Mouse (Mus musculus) kidney, postnatal 36 days (tissue): ENCODE data around the gene Pros1.
A peak's percentile ranks its signal among the peaks of the same experiment; 100 is the strongest.

Source experiments
- DNase-seq, 2 experiments: peaks; one replicate each; pipeline ENCODE4 v3.0.0; 2021 to 2022; ENCODE audit warnings: mixed read lengths in 2 of 2

Gene Pros1

GRCm38 (mm10) chr16:62861455-62861854, 7.3 kb downstream of the Pros1 start:
- DNase-seq = no peak

DNA sequence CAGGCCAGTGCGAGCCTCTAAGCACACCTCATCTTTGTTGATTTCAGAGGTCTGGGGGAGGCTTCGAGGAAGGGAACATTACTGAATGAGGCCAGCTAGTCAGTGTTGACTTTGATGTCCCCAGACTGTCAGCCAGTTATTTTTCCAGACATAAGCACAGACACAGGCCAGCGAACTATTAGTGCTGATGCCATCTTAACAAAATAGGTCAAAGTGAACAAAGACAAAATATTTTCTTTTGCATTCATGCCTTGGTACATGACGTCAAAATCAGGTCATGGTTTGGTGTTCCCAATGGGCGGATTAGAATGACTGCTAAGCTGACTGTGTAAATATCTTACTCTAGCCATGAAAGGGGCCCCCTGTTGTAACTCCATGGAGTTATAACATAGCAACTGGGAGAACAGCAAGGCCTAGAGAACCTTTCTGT, 18.6 kb downstream of the Pros1 start:
- no peak for DNase-seq

- DNase-seq = no peak
Measured at GRCm38 (mm10) chr16:62873180-62873579, 19.1 kb downstream of the Pros1 start.

GRCm38 (mm10) chr16:62874065-62874464, 20.0 kb downstream of the Pros1 start:
- DNase-seq = no peak

DNA sequence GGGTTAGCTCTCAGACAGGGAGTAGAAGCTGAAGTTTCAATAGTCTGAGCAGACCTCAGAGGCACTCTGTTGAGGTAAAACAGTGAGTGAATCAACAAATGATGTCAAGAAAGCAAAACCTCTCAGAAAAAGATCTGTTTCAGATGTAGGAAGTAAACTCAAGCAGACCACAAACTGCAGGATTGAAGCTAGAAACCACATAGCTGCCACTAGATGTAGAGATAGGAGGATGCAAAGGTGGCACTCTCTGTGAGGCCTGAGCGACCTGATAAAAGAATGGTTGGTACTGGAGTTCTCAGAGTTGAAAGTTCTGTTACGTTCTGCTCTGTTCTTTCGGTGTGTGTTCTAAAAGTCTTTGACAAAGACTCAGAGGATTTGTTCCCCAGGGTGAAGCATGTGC, 41.7 kb downstream of the Pros1 start:
- DNase-seq = no peak

DNA sequence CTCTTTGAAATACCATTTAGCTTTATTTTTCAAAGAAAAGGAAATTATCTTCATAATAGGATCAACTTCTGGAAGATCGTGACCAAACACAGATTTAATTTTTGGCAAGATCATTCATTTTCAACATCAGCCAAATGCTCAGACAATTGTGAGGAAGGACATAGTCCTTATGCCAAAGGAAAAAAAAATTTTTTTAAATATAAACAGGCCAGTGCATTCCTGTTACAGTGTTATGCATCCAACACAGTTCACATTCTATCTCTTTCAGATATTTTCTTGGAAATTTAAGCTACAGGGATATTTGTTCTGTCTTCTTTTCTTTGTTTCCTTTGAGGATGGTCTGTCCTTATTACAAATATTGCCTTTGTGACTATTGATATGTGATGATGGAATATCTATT, 57.3 kb downstream of the Pros1 start:
- no peak for DNase-seq

DNA sequence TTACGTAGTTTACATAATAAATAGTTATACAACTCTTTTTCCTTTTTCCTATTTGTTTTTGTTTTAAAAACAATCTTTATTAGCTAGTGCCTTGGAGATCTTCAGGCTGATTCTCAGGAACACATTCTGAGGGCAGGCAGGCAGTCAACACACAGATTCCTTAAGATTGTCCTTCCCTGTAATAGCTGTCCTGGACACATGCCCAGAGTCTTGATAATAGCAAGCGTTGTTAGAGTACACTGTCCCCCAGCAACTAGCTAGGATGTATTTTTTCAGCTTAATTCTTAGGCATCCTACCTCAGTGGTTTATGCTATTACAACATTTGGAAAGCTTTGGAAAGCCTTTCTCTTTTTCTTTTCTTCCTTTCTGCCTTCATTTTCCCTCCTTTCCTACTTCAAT, 58.1 kb downstream of the Pros1 start:
- no peak for DNase-seq

DNA sequence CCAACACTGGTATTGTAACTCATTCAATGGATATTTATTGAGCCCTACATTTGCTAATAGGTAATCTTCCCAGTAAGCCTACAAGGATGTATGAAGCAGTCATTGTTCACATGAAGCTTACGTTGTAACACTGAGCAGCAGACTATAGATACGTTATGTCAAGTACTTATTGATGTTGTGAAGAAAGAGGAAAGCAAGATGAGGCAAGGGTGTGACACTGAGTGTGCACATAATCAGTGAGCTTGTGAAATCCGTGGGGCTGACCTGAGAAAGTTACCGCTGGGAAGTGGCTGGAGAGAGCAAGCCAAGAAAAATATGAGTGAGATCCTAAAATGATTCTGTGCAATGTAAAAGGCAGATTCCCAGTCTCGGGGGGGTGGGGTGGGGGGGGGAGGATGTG, 61.4 kb downstream of the Pros1 start:
- DNase-seq = no peak

DNA sequence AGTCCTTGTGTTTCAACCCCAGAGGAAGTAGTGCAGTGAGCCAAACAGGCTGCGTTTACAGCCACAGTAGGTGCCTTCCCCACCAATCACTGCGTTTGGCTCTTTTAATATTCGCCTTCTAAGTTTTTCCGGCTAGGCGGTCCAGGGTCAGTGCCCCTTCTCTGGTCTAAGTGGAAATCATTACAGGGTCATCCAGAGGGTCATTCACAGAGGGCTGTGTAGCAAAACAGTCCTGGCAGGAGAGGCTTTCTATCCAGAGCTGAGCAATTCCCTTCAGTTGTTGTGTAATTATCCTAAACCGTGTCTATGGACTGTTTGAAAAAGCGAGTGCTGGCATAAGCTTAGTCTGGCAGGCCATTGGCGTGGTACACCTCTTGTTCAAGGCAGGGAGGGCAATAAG, 68.1 kb downstream of the Pros1 start:
- peak in 1 of 2 experiments; percentile 4 for DNase-seq

DNA sequence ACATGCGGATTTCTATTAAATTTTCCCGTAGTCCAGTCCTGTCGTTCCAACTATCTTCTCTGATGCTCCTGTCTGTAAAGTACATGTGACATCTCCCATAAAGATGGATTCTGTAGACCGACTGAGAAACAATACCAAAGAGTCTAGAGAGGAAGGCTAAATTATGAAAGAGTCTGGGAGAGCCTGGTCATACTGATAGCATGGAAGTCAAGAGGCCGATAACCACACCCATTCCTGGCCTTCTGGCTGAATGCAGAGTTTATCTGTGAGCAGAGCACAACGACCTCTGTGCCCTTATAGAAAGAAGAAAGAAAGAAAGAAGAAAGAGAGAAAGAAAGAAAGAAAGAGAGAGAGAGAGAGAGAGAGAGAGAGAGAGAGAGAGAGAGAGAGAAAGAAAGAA, 77.2 kb downstream of the Pros1 start:
- no peak for DNase-seq

DNA sequence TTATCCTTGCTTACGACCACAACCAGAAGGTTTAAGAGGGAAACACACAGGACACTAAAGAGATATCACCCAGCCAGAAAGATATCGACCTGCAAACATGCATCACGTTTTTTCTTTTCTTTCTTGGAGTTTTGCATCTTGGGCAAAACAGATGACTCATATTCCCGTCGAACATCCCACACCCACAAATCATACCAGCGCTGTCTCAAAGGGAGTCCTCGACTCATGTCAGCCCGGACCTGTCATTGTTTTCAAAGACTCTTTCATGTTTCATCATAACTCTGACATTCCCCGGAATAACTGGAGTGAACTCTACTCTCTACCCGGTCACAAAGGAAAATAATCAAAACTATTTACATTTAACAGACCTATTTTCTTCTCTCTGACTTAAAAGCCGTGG, 82.2 kb downstream of the Pros1 start:
- no peak for DNase-seq

GRCm38 (mm10) chr16:62940388-62941003, 86.4 kb downstream of the Pros1 start:
- peak; percentile 54 to 86 for DNase-seq

DNA sequence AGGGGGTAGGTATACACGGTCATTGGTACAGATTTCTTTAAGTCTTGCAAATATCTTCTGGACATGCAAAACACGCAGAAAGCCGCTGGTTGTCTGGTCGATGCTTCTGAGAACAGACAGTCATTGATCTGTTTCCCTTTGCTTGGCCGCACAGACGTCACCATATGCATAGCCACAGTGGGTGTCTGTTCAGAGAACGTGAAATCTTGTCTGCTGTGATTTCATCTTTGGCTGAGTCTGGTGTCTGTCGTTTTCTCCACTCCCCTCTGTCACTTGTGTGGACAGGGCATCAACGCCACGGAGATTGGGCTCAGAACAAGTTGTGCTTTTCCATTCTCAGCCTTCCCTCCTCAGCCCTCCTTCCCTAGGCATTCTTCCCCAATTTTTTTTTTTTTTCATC, 87.7 kb downstream of the Pros1 start:
- DNase-seq = no peak

DNA sequence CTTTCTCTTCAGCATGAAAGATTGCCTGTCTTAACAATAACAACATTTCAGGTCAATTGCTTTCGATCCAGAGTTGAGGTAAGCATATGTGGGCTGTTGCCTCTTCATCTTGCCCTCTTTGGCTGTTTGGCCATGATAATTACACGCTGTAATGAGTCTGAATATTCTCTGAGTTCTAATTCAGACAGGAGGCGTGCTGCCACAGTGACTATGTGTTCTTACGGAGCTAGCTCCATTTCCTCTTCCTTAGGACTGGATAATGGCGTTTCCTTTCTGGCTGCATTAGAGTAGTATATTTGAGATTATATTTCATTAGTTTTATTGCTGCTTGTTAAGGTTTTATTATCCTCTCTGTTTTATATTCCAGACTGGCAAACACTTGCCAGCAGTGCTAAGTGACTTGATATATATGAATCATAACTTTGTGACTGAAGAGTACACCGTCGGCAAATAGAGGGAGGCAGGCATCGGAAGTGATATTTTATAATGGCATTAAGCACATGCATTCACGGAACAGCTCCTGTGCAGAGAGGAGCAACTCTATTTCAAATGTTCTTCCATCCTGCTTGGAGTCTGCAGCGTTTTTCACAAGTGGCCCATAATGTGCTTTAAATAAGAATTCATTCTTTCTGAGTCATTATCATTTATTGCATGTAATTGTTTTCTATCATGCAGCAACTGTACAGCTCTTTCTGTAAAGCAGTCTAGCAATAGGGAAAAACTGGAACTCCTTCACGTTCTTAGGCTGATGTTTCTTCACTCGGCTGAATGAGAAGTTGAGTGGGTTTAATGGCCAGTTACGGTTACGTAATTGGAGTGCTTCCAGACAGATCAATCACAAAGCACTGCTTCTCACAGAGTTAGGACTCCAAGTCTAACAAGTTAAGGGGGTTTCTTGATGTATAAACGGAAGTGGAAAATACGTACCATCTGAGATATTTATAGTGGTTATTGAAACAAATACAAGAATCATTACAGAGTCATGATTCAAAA, 88.6 kb downstream of the Pros1 start:
- no peak for DNase-seq

GRCm38 (mm10) chr16:62958485-62958884, 104.4 kb downstream of the Pros1 start:
- DNase-seq = no peak

DNA sequence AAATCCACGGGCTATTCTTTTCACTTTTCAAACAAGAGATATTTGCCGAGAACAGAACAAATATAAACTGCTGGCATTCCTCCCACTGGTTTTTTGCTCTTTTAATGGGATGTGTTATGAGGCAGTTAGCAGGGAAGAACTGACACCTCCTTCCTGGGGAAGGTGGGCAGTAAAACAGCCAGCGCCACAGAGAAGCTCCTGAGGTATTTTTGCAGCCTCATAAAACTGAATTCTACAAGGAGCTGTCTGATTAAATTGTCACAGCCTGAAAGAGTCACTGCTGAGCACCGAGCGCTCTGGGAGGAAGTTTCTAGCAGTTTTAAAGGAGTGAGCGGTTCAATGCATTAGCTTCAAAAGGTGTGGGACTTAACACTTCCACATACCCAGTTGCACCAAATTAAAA, 110.3 kb downstream of the Pros1 start:
- no peak for DNase-seq

DNA sequence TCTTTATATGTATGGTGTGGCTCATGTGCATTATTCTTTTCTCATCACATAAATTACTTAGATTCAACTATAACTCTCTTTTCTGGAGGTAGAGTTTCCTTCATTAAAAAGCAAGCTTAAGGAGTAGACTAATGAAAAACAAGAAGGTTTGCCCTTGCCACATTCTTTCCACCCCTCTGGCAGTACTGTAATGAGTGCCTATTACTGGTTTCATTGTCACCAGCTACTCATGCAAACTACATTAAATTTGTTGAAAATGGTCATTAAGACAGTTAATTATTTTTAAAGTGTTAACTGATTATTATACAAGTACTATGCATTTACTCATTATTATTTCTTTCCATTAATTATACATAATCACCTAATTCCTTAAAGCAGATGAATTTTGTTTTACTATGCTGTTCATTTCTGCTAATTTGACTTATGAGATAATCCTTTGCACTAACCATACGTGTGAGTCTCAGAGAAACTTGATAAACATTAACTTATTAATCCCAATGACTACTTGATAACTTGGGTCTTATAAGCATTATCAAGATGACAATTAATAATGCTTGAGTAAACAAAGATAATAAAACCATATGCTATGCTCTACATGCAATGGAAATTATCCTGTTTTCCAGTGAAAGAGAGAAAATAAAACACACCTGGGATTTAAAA, 117.7 kb downstream of the Pros1 start:
- no peak for DNase-seq

GRCm38 (mm10) chr16:62974926-62975325, 120.8 kb downstream of the Pros1 start:
- peak in 1 of 2 experiments; percentile 25 for DNase-seq
